Mouse (Mus musculus) megakaryocyte, embryonic 14.5 days (primary cell): Measurements from ENCODE around the gene Atp10a.

Source experiments
- FLI1 ChIP-seq: IDR thresholded peaks from 2 replicates; pipeline ENCODE4 v1.6.1; 2012; ENCODE audit warnings: low read length, inconsistent platforms, mixed read lengths
- GATA1 ChIP-seq: IDR thresholded peaks from 3 replicates; pipeline ENCODE4 v1.6.1; 2012; ENCODE audit warnings: mixed read lengths, low read length, inconsistent platforms, borderline replicate concordance

DNA sequence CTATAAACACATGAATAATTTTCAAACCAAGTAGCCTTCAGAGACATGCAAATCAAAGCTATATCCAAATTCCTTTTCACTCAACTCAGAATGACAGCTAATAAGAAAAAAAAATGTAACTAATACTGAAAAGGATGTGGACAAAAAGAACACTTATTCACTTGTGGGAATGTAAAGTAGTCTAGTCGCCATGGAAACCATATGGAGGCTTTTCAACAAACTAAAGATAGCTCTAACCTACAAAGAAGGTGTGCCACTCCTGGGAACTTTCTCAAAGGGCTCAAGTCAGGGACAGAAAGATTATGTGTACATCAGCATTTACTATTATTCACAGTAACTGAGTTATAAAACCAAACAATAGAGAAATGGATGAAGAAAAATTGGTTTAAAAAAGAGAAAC is 8.6 kb upstream of the Atp10a start:
- no peak for TF ChIP-seq FLI1
- no peak for TF ChIP-seq GATA1
